Mouse (Mus musculus): ENCODE measurements at regions not wholly inside any gene's neighbourhood (a gene's known extent, or its start where the extent isn't known, plus 50 kb on each side); places are given as distances from the start of the nearest gene placed in this dataset.

DNA sequence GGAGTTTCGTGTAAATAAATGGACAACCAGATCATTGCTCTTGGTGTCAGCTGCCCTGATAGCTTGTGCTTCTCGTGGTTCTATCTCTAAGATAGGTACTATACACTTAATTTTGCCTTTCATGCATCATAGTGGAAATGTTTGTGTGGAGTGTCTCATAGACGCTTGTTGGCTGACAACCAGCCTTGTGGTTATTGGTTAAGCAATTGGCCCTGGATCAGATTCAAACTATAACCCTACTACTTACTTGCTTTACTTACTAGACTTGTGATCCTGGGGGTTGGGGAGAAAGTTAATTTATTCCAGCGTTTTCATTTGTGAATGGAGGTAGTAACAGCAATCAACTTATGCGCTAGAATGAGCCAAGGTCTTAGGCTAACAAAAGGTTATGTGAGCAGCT, 135.2 kb downstream of the Pten start:
- no peak overlapping the region for H3K27ac ChIP-seq (ENCODE audit: insufficient read depth, low read length)
- H3K27me3 ChIP-seq (ENCODE audit: control insufficient read depth, insufficient read depth, low read length, poor library complexity, severe bottlenecking), result no peaks in the 10 kb centered on the region
- no peak for TF ChIP-seq CTCF (IDR thresholded peaks at IDR 0.05; ENCODE audit: low read depth, low read length)
- no peak for TF ChIP-seq EP300 (IDR thresholded peaks at IDR 0.05; ENCODE audit: insufficient read depth, low read depth, low read length)
- no peak for TF ChIP-seq POLR2A (IDR thresholded peaks at IDR 0.05; ENCODE audit: insufficient read depth, low read length)
- no peaks in the 10 kb centered on the region for H3K4me1 ChIP-seq (ENCODE audit: control insufficient read depth, insufficient read depth, low read length)
- H3K9me3 ChIP-seq (replicated peaks; ENCODE audit: control insufficient read depth, insufficient read depth, low read length, poor library complexity, severe bottlenecking), result no peaks in the 10 kb centered on the region
- H3K4me3 ChIP-seq (ENCODE audit: low read depth, low read length), result no peak overlapping the region
- no peak overlapping the region for H3K9ac ChIP-seq (ENCODE audit: low read depth, poor library complexity, severe bottlenecking)
- H3K36me3 ChIP-seq (ENCODE audit: control insufficient read depth, insufficient read depth, low read length, poor library complexity, severe bottlenecking), result no peaks in the 10 kb centered on the region

DNA sequence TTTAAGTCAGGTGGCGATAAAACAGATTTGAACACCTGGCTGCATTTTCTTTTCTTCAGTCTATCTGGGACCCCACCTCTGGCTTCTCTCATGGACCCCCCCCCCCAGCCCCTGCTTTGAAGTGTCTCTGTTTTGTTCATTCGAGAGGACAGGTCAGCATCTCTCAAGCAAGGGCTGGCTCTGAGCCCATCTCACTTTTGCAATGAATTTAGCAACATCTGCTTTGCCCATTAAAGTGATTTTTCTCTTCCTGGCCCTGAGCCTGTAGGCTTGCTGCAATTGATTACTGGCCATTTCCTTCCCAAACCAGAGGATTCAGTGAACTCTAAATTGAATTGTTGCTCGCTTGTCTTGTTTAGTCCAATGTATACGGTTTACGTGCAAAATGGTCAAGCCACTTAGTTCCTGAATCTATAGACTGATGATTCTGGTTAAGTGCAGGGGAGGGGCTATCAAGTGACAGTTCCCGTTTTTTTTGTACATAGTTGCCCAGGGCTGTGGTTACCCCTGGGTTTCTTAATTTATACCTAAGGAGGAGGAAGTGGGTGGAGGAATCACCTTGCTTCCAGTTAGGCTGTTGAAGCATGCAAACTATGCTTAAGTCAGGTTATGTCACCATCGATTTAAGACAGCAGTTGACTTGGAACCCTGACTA, 146.3 kb downstream of the Pten start:
- no peaks in the 10 kb centered on the region for H3K36me3 ChIP-seq (ENCODE audit: control insufficient read depth, insufficient read depth, low read length, poor library complexity, severe bottlenecking)
- H3K9me3 ChIP-seq (replicated peaks; ENCODE audit: control insufficient read depth, insufficient read depth, low read length, poor library complexity, severe bottlenecking), result no peaks in the 10 kb centered on the region
- TF ChIP-seq POLR2A (IDR thresholded peaks at IDR 0.05; ENCODE audit: insufficient read depth, low read length) (no peak), EP300 (IDR thresholded peaks at IDR 0.05; ENCODE audit: insufficient read depth, low read depth, low read length) (no peak), CTCF (IDR thresholded peaks at IDR 0.05; ENCODE audit: low read depth, low read length) (no peak)
- no peaks in the 10 kb centered on the region for H3K27me3 ChIP-seq (ENCODE audit: control insufficient read depth, insufficient read depth, low read length, poor library complexity, severe bottlenecking)
- no peak overlapping the region for H3K27ac ChIP-seq (ENCODE audit: insufficient read depth, low read length)
- H3K4me3 ChIP-seq (ENCODE audit: low read depth, low read length), result no peak overlapping the region
- no peak overlapping the region for H3K9ac ChIP-seq (ENCODE audit: low read depth, poor library complexity, severe bottlenecking)
- H3K4me1 ChIP-seq (ENCODE audit: control insufficient read depth, insufficient read depth, low read length), result no peaks in the 10 kb centered on the region

DNA sequence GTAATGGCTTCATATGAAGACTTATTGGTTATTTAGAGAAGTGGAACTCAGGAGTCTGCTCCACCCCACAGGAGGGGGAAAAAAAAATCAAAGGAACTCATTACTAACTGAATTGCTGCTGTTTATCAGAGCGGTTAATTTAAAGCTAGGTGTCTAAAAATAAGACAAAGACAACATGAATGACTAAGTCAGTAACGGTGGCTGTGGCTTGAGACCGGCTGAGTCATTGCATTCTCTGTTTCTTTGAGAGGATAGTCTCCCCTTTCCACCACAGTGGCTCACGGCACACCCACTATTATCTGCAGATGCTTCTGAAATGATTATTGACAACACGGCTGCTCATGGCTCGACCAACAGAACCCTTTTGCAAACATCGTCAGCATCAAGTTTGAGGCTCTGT, 147.2 kb downstream of the Pten start:
- no peak overlapping the region for H3K9ac ChIP-seq (ENCODE audit: low read depth, poor library complexity, severe bottlenecking)
- no peak overlapping the region for H3K27ac ChIP-seq (ENCODE audit: insufficient read depth, low read length)
- TF ChIP-seq EP300 (IDR thresholded peaks at IDR 0.05; ENCODE audit: insufficient read depth, low read depth, low read length) (no peak), POLR2A (IDR thresholded peaks at IDR 0.05; ENCODE audit: insufficient read depth, low read length) (no peak), CTCF (IDR thresholded peaks at IDR 0.05; ENCODE audit: low read depth, low read length) (no peak)
- H3K4me3 ChIP-seq (ENCODE audit: low read depth, low read length), result no peak overlapping the region
- H3K27me3 ChIP-seq (ENCODE audit: control insufficient read depth, insufficient read depth, low read length, poor library complexity, severe bottlenecking), result no peaks in the 10 kb centered on the region
- no peaks in the 10 kb centered on the region for H3K4me1 ChIP-seq (ENCODE audit: control insufficient read depth, insufficient read depth, low read length)
- H3K9me3 ChIP-seq (replicated peaks; ENCODE audit: control insufficient read depth, insufficient read depth, low read length, poor library complexity, severe bottlenecking), result no peaks in the 10 kb centered on the region
- H3K36me3 ChIP-seq (ENCODE audit: control insufficient read depth, insufficient read depth, low read length, poor library complexity, severe bottlenecking), result no peaks in the 10 kb centered on the region

DNA sequence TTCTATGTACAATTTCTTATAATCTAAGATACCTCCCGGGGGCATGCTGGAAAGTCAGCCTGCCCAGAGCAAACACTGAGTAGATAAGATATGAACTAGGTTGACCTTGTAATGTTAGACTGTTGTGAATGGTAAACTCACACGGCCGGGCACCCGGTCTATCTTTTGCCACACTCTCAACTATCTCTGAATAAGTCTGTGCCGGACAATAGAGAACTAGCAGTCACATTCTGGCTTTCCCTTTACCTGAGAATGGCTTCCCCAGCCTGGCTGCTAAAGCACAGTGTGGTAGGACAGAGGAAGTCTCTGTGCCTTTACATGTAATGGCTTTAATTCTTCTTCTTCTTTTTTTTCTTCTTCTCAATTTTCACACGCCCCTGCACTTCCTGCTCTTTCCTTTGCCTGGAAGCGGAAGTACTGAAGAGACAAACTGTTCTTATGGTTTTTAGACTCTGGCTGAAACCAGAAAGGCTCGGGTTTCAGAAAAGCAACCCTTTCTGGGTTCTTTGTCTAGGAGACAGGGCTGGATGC, 148.7 kb downstream of the Pten start:
- no peaks in the 10 kb centered on the region for H3K36me3 ChIP-seq (ENCODE audit: control insufficient read depth, insufficient read depth, low read length, poor library complexity, severe bottlenecking)
- no peak overlapping the region for H3K4me3 ChIP-seq (ENCODE audit: low read depth, low read length)
- no peaks in the 10 kb centered on the region for H3K4me1 ChIP-seq (ENCODE audit: control insufficient read depth, insufficient read depth, low read length)
- no peak overlapping the region for H3K27ac ChIP-seq (ENCODE audit: insufficient read depth, low read length)
- H3K27me3 ChIP-seq (ENCODE audit: control insufficient read depth, insufficient read depth, low read length, poor library complexity, severe bottlenecking), result no peaks in the 10 kb centered on the region
- no peaks in the 10 kb centered on the region for H3K9me3 ChIP-seq (replicated peaks; ENCODE audit: control insufficient read depth, insufficient read depth, low read length, poor library complexity, severe bottlenecking)
- no peak overlapping the region for H3K9ac ChIP-seq (ENCODE audit: low read depth, poor library complexity, severe bottlenecking)
- TF ChIP-seq POLR2A (IDR thresholded peaks at IDR 0.05; ENCODE audit: insufficient read depth, low read length) (no peak), CTCF (IDR thresholded peaks at IDR 0.05; ENCODE audit: low read depth, low read length) (no peak), EP300 (IDR thresholded peaks at IDR 0.05; ENCODE audit: insufficient read depth, low read depth, low read length) (no peak)

DNA sequence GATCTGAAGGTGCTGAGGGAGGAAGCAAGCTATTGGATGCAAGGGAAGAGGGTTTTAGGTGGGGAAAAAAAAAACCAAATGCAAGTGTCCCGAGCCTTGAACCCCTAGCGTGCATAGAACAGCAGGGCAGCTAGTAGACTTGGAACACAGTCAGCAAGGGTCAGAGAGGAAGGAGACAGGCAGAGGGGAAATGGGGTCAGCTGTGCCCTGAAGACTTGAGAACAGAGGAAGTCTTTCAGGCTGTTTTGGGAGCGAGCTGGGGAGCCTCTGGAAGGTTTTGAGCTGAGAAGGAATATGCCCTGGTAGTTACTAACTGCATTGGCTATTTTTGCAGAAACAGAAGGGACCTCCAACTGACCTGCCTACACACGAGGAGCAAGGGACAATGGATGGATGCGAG, 149.5 kb downstream of the Pten start:
- Histone ChIP-seq H3K4me1 (ENCODE audit: control insufficient read depth, insufficient read depth, low read length) (no peaks in the 10 kb centered on the region), H3K9ac (ENCODE audit: low read depth, poor library complexity, severe bottlenecking) (no peak overlapping the region), H3K27ac (ENCODE audit: insufficient read depth, low read length) (no peak overlapping the region), H3K36me3 (ENCODE audit: control insufficient read depth, insufficient read depth, low read length, poor library complexity, severe bottlenecking) (no peaks in the 10 kb centered on the region), H3K9me3 (replicated peaks; ENCODE audit: control insufficient read depth, insufficient read depth, low read length, poor library complexity, severe bottlenecking) (no peaks in the 10 kb centered on the region), H3K27me3 (ENCODE audit: control insufficient read depth, insufficient read depth, low read length, poor library complexity, severe bottlenecking) (no peaks in the 10 kb centered on the region), H3K4me3 (ENCODE audit: low read depth, low read length) (no peak overlapping the region)
- no peak for TF ChIP-seq EP300 (IDR thresholded peaks at IDR 0.05; ENCODE audit: insufficient read depth, low read depth, low read length)
- TF ChIP-seq CTCF (IDR thresholded peaks at IDR 0.05; ENCODE audit: low read depth, low read length), result no peak
- TF ChIP-seq POLR2A (IDR thresholded peaks at IDR 0.05; ENCODE audit: insufficient read depth, low read length), result no peak

DNA sequence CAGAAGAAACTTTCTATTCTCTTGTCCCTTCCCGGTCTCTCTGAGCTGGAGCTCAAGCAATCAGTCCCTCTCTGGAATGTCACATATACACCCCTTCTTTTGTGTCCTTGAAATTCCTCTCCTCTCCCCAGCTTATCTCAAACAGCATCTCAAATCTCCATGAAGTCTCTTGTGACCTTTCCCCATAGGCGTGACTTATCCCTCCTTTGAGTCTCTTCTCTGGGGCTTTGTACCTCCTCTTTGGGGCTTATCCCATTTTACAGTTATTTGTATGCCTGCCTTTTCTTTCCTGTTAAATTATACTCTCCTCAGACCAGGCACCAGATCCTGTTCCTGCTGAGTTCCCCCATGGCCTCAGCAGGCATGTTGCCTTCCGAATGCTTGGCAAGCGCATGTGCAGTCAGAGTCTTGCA, 152.8 kb downstream of the Pten start:
- Histone ChIP-seq H3K36me3 (ENCODE audit: control insufficient read depth, insufficient read depth, low read length, poor library complexity, severe bottlenecking) (no peaks in the 10 kb centered on the region), H3K4me1 (ENCODE audit: control insufficient read depth, insufficient read depth, low read length) (no peaks in the 10 kb centered on the region), H3K9me3 (replicated peaks; ENCODE audit: control insufficient read depth, insufficient read depth, low read length, poor library complexity, severe bottlenecking) (peaks cover 12% of the 10 kb centered on the region), H3K27me3 (ENCODE audit: control insufficient read depth, insufficient read depth, low read length, poor library complexity, severe bottlenecking) (no peaks in the 10 kb centered on the region), H3K4me3 (ENCODE audit: low read depth, low read length) (no peak overlapping the region), H3K9ac (ENCODE audit: low read depth, poor library complexity, severe bottlenecking) (no peak overlapping the region), H3K27ac (ENCODE audit: insufficient read depth, low read length) (no peak overlapping the region)
- TF ChIP-seq EP300 (IDR thresholded peaks at IDR 0.05; ENCODE audit: insufficient read depth, low read depth, low read length) (no peak), POLR2A (IDR thresholded peaks at IDR 0.05; ENCODE audit: insufficient read depth, low read length) (no peak), CTCF (IDR thresholded peaks at IDR 0.05; ENCODE audit: low read depth, low read length) (no peak)

All from ES-Bruce4 (cell line).